Mouse (Mus musculus) heart, embryonic 14.5 days (tissue): ENCODE measurements around the gene Adal. TPM values are rescaled to one million over a fixed set of nuclear protein-coding genes. Genes with fewer than 3 reads are reported as not detected.
A peak's percentile ranks its signal among the peaks of the same experiment; 100 is the strongest.

Experiments
- ATAC-seq: fragments of 200-750 bp; cut with Nextera tagmentation; 2 replicates; pipeline ENCODE4 v1.8.0; 2017; ENCODE audit warnings: low read depth, moderate TSS enrichment; ENCODE audit not compliant: insufficient number of reproducible peaks, insufficient read depth, low FRiP score
- H3K27ac ChIP-seq, 2 experiments: fragments of 200-500 bp in 1 of 2; fragments of 300-500 bp in 1 of 2; sonication (generic) in 1 of 2; replicated peaks in 1 of 2; 2 replicates each; pipeline ENCODE4 v1.5.1; 2012 to 2014; ENCODE audit warnings: low read depth in 2 of 2, low read length in 2 of 2, control low read depth in 1 of 2, mild to moderate bottlenecking in 1 of 2, mixed read lengths in 1 of 2; ENCODE audit not compliant: control insufficient read depth in 1 of 2, insufficient read depth in 1 of 2
- H3K27me3 ChIP-seq: fragments of 300-500 bp; sonication (generic); 2 replicates; pipeline ENCODE4 v1.6.1; 2014; ENCODE audit warnings: mild to moderate bottlenecking, low read length, control low read depth; ENCODE audit not compliant: control insufficient read depth, insufficient read depth
- H3K36me3 ChIP-seq: fragments of 300-500 bp; sonication (generic); 2 replicates; pipeline ENCODE4 v1.6.1; 2014; ENCODE audit warnings: mild to moderate bottlenecking, control low read depth, low read length, mixed read lengths; ENCODE audit not compliant: control insufficient read depth, insufficient read depth
- H3K4me1 ChIP-seq, 2 experiments: fragments of 200-500 bp in 1 of 2; fragments of 300-500 bp in 1 of 2; sonication (generic) in 1 of 2; 2 replicates each; pipeline ENCODE4 v1.6.1; 2012 to 2014; ENCODE audit warnings: low read length in 2 of 2, control low read depth in 1 of 2, mixed read lengths in 1 of 2; ENCODE audit not compliant: control insufficient read depth in 2 of 2, insufficient read depth in 2 of 2
- H3K4me2 ChIP-seq: fragments of 300-500 bp; sonication (generic); 2 replicates; pipeline ENCODE4 v1.6.1; 2014; ENCODE audit warnings: mild to moderate bottlenecking, low read length
- H3K4me3 ChIP-seq, 2 experiments: fragments of 200-500 bp in 1 of 2; fragments of 300-500 bp in 1 of 2; sonication (generic) in 1 of 2; 2 replicates each; pipeline ENCODE4 v1.5.1; 2012 to 2014; ENCODE audit warnings: low read length in 2 of 2, mild to moderate bottlenecking in 2 of 2, control low read depth in 1 of 2, low read depth in 1 of 2, moderate library complexity in 1 of 2; ENCODE audit not compliant: control insufficient read depth in 1 of 2, insufficient read depth in 1 of 2
- H3K9ac ChIP-seq: fragments of 300-500 bp; sonication (generic); 2 replicates; pipeline ENCODE4 v1.6.1; 2014; ENCODE audit warnings: mild to moderate bottlenecking, low read length
- H3K9me3 ChIP-seq: fragments of 300-500 bp; sonication (generic); 2 replicates; pipeline ENCODE4 v1.6.1; 2016; ENCODE audit warnings: low read length, control low read depth; ENCODE audit not compliant: control insufficient read depth
- WGBS: fragments of 180-500 bp; shearing (Covaris S2); extraction: QIAGEN DNeasy Blood & Tissue Kit; methylation state at CpG from one replicate; pipeline ENCODE4 v1.1.7; 2014; 5-methylcytosine and 5-hydroxymethylcytosine counted together
- polyA plus RNA-seq: library from polyadenylated mRNA; unstranded; fragments of >200 nt; fragmentation: Nextera tagmentation; extraction: Ambion mirVana; gene quantifications from 2 replicates; pipeline ENCODE4 v1.2.1, GENCODE M21; 2014

Gene Adal
- polyA plus RNA-seq, 1 experiment from 2014 or later, result 15.6 TPM

- H3K4me3 ChIP-seq, result no peak overlapping the region
- 94% methylated on average over 1 of the region's 1 CpGs for WGBS
- H3K4me1 ChIP-seq, result no peaks in the 10 kb centered on the region
- H3K9ac ChIP-seq, result no peak overlapping the region
- no peak overlapping the region for H3K4me2 ChIP-seq
- no peaks in the 10 kb centered on the region for H3K27me3 ChIP-seq
- H3K36me3 ChIP-seq, result no peaks in the 10 kb centered on the region
- no peaks in the 10 kb centered on the region for H3K9me3 ChIP-seq
- no peak for ATAC-seq
- no peak overlapping the region for H3K27ac ChIP-seq
Observed at GRCm38 (mm10) chr2:121127536-121127935, 12.7 kb upstream of the Adal start.

- no peak overlapping the region for H3K9ac ChIP-seq
- H3K4me1 ChIP-seq, result no peaks in the 10 kb centered on the region
- 55% methylated on average over 9 of the region's 9 CpGs for WGBS
- no peak overlapping the region for H3K27ac ChIP-seq
- ATAC-seq, result no peak
- no peak overlapping the region for H3K4me3 ChIP-seq
- H3K27me3 ChIP-seq, result no peaks in the 10 kb centered on the region
- H3K4me2 ChIP-seq, result no peak overlapping the region
- H3K36me3 ChIP-seq, result no peaks in the 10 kb centered on the region
- H3K9me3 ChIP-seq, result no peaks in the 10 kb centered on the region
Observed at GRCm38 (mm10) chr2:121128865-121129620, 11.2 kb upstream of the Adal start.

GRCm38 (mm10) chr2:121132822-121133221 lies 7.4 kb upstream of the Adal start:
- H3K4me1 ChIP-seq, result peaks cover 0 to under 1% of the 10 kb centered on the region in 2 experiments; a peak in 1 of 4 replicates
- 62% methylated on average over 1 of the region's 1 CpGs for WGBS

GRCm38 (mm10) chr2:121137371-121137770 lies 2.9 kb upstream of the Adal start:
- Histone ChIP-seq H3K9me3 (no peaks in the 10 kb centered on the region), H3K27me3 (no peaks in the 10 kb centered on the region), H3K36me3 (peaks cover 13% of the 10 kb centered on the region), H3K4me3 (no peak overlapping the region), H3K27ac (no peak overlapping the region), H3K4me2 (peak overlapping the region; percentile 95; the same call in 1 of the 2 replicates), H3K4me1 (peaks cover 10 to 30% of the 10 kb centered on the region in 2 experiments), H3K9ac (no peak overlapping the region)
- WGBS, result 93% methylated on average over 4 of the region's 4 CpGs
- ATAC-seq, result no peak

More at GRCm38 (mm10) chr2:121132822-121133221, 7.4 kb upstream of the Adal start:
- no peak for ATAC-seq
- Histone ChIP-seq H3K9ac (no peak overlapping the region), H3K27ac (no peak overlapping the region), H3K36me3 (peaks cover 3% of the 10 kb centered on the region; the same call in 1 of the 2 replicates), H3K4me2 (no peak overlapping the region), H3K4me3 (no peak overlapping the region), H3K27me3 (no peaks in the 10 kb centered on the region), H3K9me3 (no peaks in the 10 kb centered on the region)

- peak overlapping the region; percentile 71 to 89 for H3K4me3 ChIP-seq
- H3K36me3 ChIP-seq, result peaks cover 27% of the 10 kb centered on the region
- peak overlapping the region; percentile 94 for H3K9ac ChIP-seq
- no peaks in the 10 kb centered on the region for H3K27me3 ChIP-seq
- 32% methylated on average over 29 of the region's 29 CpGs for WGBS
- peaks cover 10 to 30% of the 10 kb centered on the region in 2 experiments for H3K4me1 ChIP-seq
- H3K9me3 ChIP-seq, result no peaks in the 10 kb centered on the region
- H3K27ac ChIP-seq, result peak overlapping the region; percentile 93 to 99
- peak; percentile 10; the same call in 1 of the 2 replicates for ATAC-seq
- H3K4me2 ChIP-seq, result peak overlapping the region; percentile 95
Observed at GRCm38 (mm10) chr2:121139266-121140017, 786 bp upstream of the Adal start.

- no peak for ATAC-seq
- no peaks in the 10 kb centered on the region for H3K27me3 ChIP-seq
- peaks cover 10 to 30% of the 10 kb centered on the region in 2 experiments for H3K4me1 ChIP-seq
- peak overlapping the region; percentile 95 for H3K4me2 ChIP-seq
- H3K9ac ChIP-seq, result peak overlapping the region; percentile 94
- H3K9me3 ChIP-seq, result no peaks in the 10 kb centered on the region
- peak overlapping the region; percentile 71 to 89; a peak in 3 of 4 replicates for H3K4me3 ChIP-seq
- peaks cover 40% of the 10 kb centered on the region for H3K36me3 ChIP-seq
- WGBS, result 73% methylated on average over 16 of the region's 16 CpGs
- H3K27ac ChIP-seq, result peak overlapping the region; percentile 93 to 98; a peak in 3 of 4 replicates
Observed at GRCm38 (mm10) chr2:121141216-121142035, 1.2 kb downstream of the Adal start.

- Histone ChIP-seq H3K4me2 (no peak overlapping the region), H3K9ac (no peak overlapping the region), H3K4me1 (peaks cover 10 to 30% of the 10 kb centered on the region in 2 experiments), H3K27ac (no peak overlapping the region), H3K27me3 (no peaks in the 10 kb centered on the region), H3K9me3 (no peaks in the 10 kb centered on the region), H3K36me3 (peaks cover 50% of the 10 kb centered on the region), H3K4me3 (no peak overlapping the region)
- WGBS, result 71% methylated on average over 2 of the region's 2 CpGs
- ATAC-seq, result no peak
Observed at GRCm38 (mm10) chr2:121142415-121142814, 2.2 kb downstream of the Adal start.
